Mouse (Mus musculus) embryonic facial prominence, embryonic 12.5 days (tissue): ENCODE results near the gene Fam50b. TPM values are rescaled to one million over a fixed set of nuclear protein-coding genes. Genes with fewer than 3 reads are reported as not detected.

Source experiments
- ATAC-seq: fragments of 200-750 bp; cut with Nextera tagmentation; 2 replicates; pipeline ENCODE4 v1.8.0; 2017; ENCODE audit not compliant: insufficient number of reproducible peaks, insufficient read depth, low FRiP score, low TSS enrichment
- H3K27ac ChIP-seq: fragments of 300-500 bp; sonication (generic); 2 replicates; pipeline ENCODE4 v1.5.1; 2016; ENCODE audit warnings: mild to moderate bottlenecking
- H3K27me3 ChIP-seq: fragments of 300-500 bp; sonication (generic); 2 replicates; pipeline ENCODE4 v1.6.1; 2016; ENCODE audit warnings: mild to moderate bottlenecking, moderate library complexity
- H3K36me3 ChIP-seq: fragments of 300-500 bp; sonication (generic); 2 replicates; pipeline ENCODE4 v1.6.1; 2016; ENCODE audit warnings: mild to moderate bottlenecking
- H3K4me1 ChIP-seq: fragments of 300-500 bp; sonication (generic); 2 replicates; pipeline ENCODE4 v1.6.1; 2016
- H3K4me2 ChIP-seq: fragments of 300-500 bp; sonication (generic); replicated peaks from 2 replicates; pipeline ENCODE4 v1.6.1; 2016; ENCODE audit warnings: mild to moderate bottlenecking, moderate library complexity
- H3K4me3 ChIP-seq: fragments of 300-500 bp; sonication (generic); 2 replicates; pipeline ENCODE4 v1.5.1; 2016; ENCODE audit warnings: mild to moderate bottlenecking
- H3K9ac ChIP-seq: fragments of 300-500 bp; sonication (generic); 2 replicates; pipeline ENCODE4 v1.6.1; 2016; ENCODE audit warnings: mild to moderate bottlenecking, moderate library complexity
- H3K9me3 ChIP-seq: fragments of 300-500 bp; sonication (generic); 2 replicates; pipeline ENCODE4 v1.6.1; 2016; ENCODE audit warnings: mild to moderate bottlenecking, moderate library complexity
- WGBS: fragments of 180-500 bp; shearing (Covaris S2); methylation state at CpG from one replicate; pipeline ENCODE4 v1.1.7; 2016; 5-methylcytosine and 5-hydroxymethylcytosine counted together
- polyA plus RNA-seq: library from polyadenylated mRNA; unstranded; fragments of >200 nt; fragmentation: Nextera tagmentation; extraction: Ambion mirVana; gene quantifications from 2 replicates; pipeline ENCODE4 v1.2.1, GENCODE M21; 2016

Fam50b gene
- polyA plus RNA-seq, 1 experiment from 2014 or later: not detected

DNA sequence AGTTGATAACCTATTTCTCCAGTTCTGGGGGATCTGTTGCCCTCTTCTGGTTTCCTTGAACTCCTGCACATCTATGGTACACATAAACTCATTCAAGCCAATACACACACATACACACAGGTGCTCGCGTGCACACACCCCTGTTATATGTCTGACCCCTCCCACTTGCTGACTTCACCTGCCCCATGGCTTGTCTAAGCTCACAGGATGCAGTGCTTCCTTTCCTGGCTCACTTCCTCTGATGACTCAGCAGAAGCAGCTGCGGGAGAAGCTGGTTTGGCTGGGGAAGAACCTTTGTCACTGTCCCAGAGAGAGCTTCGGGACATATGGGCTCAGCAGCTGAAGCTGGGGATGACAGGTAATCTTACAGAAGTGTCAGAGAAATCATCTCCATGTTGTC is 23.2 kb upstream of the Fam50b start:
- Histone ChIP-seq H3K4me3 (no peak overlapping the region), H3K27me3 (no peaks in the 10 kb centered on the region), H3K27ac (no peak overlapping the region), H3K9ac (no peak overlapping the region), H3K4me1 (no peaks in the 10 kb centered on the region), H3K9me3 (no peaks in the 10 kb centered on the region), H3K4me2 (no peak overlapping the region), H3K36me3 (no peaks in the 10 kb centered on the region)
- 87% methylated on average over 4 of the region's 4 CpGs for WGBS
- ATAC-seq: no peak

DNA sequence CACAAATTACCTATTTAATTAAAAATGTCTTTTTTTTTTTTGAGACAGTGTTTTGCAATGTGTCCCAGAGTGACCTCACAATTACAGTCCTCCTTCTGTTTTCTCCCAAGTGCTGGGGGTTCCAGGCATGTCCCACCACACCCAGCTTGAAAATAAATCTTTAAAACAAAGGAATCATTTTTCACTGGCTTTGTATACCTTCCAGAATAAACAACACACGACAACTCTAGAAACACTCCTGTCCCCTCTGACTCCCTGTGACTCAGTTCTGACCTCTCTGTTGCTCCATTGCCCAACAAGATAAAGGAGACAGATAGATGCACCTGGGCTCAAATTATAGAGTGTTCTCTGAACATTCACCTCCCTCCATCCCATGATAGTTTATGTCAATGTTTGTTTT is 21.8 kb upstream of the Fam50b start:
- Histone ChIP-seq H3K4me3 (no peak overlapping the region), H3K4me2 (no peak overlapping the region), H3K9me3 (no peaks in the 10 kb centered on the region), H3K27ac (no peak overlapping the region), H3K36me3 (no peaks in the 10 kb centered on the region), H3K27me3 (no peaks in the 10 kb centered on the region), H3K9ac (no peak overlapping the region), H3K4me1 (no peaks in the 10 kb centered on the region)
- no peak for ATAC-seq
- 32% methylated on average over 1 of the region's 1 CpGs for WGBS

DNA sequence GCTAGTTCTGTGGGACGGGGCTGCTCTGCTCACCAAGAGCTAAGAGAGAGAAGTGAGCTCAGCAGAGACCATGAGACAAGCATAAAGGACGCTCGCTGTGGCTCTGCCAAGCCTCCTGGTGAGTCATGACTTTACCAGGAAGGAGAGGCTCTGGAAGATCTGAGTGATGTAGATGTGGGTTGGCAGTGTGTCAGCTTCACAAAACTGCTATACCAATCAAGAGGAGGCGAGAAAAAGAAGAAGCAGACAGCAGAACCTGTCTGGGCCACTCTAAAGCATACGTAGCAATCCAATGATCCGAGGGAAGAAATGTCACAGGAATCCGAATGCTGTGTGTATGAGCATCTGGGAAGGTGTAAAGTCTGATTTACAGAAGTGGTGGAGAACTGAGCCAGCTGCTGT is 19.2 kb upstream of the Fam50b start:
- Histone ChIP-seq H3K4me3 (no peak overlapping the region), H3K9me3 (no peaks in the 10 kb centered on the region), H3K27me3 (no peaks in the 10 kb centered on the region), H3K9ac (no peak overlapping the region), H3K27ac (no peak overlapping the region), H3K4me1 (no peaks in the 10 kb centered on the region), H3K4me2 (no peak overlapping the region), H3K36me3 (no peaks in the 10 kb centered on the region)
- ATAC-seq: no peak
- WGBS: 77% methylated on average over 7 of the region's 7 CpGs

DNA sequence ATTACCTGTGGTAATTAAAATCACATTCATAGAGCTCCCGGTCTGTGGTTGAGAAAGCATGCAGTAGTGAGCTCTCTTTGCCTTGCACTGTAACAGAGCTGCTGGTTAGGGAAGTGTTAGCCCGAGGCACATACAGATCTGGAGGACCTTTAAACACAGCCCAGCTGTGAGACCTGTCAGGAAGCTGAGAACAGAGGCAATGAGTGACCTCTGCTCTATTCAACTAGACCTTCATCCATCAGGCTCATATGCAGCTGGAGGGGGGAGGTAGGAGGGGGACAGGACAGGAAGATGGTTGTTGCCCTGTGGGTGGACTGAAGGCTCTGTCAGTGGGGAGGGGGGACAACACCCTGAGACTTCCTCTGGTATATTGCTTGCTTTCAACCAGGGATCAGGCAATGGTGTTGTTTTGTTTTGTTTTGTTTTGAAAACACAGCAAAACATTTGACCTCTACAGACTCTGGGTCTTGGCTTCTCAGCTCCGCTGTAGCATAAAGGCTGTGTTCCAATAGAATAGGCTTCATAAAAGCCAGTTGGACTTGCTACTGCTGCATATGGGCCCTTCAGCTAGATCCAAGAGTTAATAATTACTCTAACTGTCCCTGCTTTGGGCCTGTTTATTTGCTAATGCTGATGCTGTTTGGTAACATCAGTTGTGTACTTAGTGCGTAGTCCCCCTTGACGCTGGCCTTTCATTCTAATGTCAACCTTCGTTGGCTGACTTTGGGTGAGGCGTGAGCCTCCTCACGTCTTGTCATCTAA is 9.6 kb upstream of the Fam50b start:
- 55% methylated on average over 8 of the region's 8 CpGs for WGBS
- no peak overlapping the region for H3K4me2 ChIP-seq
- ATAC-seq: peak; percentile 82
- H3K4me1 ChIP-seq: peaks cover 27% of the 10 kb centered on the region
- no peaks in the 10 kb centered on the region for H3K27me3 ChIP-seq
- H3K9ac ChIP-seq: no peak overlapping the region
- no peaks in the 10 kb centered on the region for H3K36me3 ChIP-seq
- no peak overlapping the region for H3K4me3 ChIP-seq
- H3K27ac ChIP-seq: peak overlapping the region; percentile 32; the same call in 1 of the 2 replicates
- no peaks in the 10 kb centered on the region for H3K9me3 ChIP-seq

DNA sequence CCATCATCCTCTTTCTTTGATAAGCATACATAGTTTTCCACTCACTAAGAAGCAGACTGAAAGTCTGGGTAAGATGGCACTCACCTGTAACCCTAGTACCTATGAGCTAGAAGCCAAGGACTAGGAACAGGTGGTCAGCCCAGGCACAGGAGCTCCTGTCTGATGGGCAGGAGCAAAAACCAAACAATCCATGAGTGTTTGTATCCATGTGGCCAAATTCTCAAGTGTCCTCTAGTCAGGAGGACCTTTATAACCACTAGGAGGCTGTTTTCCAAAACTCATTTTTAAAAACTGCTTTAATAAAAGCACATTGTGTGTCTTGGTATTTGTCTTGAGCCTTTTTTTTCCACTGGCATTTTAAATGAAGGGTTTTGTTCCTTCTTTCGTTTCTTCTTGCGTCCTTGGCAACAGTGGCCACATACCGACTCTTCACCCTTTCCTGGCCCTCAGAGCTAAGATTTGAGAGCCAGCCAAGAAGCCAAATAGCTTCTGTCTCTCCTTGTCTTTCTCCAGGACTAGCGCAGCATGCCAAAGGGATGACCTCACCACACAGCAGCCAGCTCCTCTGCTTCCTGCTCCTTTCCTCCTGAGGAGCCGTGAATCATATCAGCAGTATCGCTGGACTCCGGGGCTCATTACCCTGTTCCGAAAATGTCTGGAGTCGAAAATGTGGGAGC is 8.7 kb upstream of the Fam50b start:
- peak; percentile 39; the same call in 1 of the 2 replicates for ATAC-seq
- peaks cover 27% of the 10 kb centered on the region for H3K4me1 ChIP-seq
- H3K4me2 ChIP-seq: peak overlapping the region; percentile 43
- H3K27ac ChIP-seq: peak overlapping the region; percentile 70
- no peak overlapping the region for H3K9ac ChIP-seq
- WGBS: 14% methylated on average over 9 of the region's 9 CpGs
- no peaks in the 10 kb centered on the region for H3K9me3 ChIP-seq
- H3K36me3 ChIP-seq: no peaks in the 10 kb centered on the region
- no peaks in the 10 kb centered on the region for H3K27me3 ChIP-seq
- 0 out of 2 replicates have a peak overlapping the region, but pooled peaks have one; percentile 12 for H3K4me3 ChIP-seq

DNA sequence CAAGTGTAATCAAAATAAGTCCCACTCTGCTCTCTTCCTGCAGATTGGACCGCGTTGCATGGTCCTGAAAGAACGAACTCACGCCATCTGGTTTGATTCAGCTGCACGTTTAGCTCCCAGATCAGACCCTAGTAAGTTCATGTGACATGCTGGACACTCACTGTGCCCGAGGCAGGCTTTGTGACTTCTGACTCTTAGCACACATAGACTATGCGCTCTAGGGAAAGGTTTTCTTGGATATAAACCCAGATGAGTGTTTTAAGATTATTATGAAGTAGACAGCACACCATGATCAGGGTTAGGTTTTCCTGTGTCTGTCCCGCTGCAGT is 8.2 kb upstream of the Fam50b start:
- 16% methylated on average over 8 of the region's 8 CpGs for WGBS
- Histone ChIP-seq H3K4me1 (peaks cover 27% of the 10 kb centered on the region), H3K9ac (no peak overlapping the region), H3K36me3 (no peaks in the 10 kb centered on the region), H3K4me3 (0 out of 2 replicates have a peak overlapping the region, but pooled peaks have one; percentile 12), H3K27ac (peak overlapping the region; percentile 70), H3K4me2 (peak overlapping the region; percentile 43), H3K27me3 (no peaks in the 10 kb centered on the region), H3K9me3 (no peaks in the 10 kb centered on the region)
- no peak for ATAC-seq

DNA sequence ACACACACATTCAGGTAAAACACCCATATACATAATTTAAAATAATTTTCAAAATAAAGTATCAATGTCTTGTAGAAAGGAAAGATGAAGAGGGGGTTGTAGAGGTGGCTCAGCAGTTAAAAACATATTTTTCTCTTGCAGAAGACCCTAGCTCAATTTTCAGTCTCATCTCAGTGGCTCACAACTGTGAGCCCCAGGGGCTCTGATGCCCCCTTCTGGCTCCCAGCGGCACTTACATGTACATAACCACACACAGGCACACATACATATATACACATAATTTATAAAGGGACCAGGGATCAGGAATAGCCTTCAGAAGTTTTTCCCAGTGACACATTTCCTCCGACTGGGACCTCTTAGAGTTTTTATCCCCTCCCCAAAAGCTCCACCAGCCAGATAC is 7.6 kb upstream of the Fam50b start:
- Histone ChIP-seq H3K27ac (no peak overlapping the region), H3K4me2 (no peak overlapping the region), H3K9ac (no peak overlapping the region), H3K4me3 (no peak overlapping the region), H3K36me3 (no peaks in the 10 kb centered on the region), H3K4me1 (peaks cover 27% of the 10 kb centered on the region), H3K27me3 (no peaks in the 10 kb centered on the region), H3K9me3 (no peaks in the 10 kb centered on the region)
- no peak for ATAC-seq
- 89% methylated on average over 2 of the region's 2 CpGs for WGBS

DNA sequence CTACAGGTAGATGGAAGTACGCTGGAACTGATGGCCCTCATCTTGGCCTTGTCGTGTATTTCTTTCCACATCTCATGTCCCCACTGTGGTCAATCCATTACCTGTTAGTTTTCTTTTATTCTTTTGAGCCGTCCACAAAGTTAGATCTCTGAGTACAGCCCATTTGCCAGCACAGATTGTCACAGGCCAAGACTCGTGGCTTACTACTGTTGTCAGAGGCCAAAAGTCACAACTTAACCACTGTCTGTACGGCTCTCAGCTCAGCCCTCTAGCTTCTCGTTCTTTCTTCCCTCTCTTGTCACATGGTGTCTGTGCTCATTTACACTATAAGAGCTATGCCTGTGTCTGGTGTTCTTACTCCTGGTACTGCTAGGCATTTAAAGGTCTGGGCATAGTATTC is 3.1 kb upstream of the Fam50b start:
- no peak overlapping the region for H3K4me2 ChIP-seq
- WGBS: 88% methylated on average over 6 of the region's 6 CpGs
- H3K27me3 ChIP-seq: no peaks in the 10 kb centered on the region
- H3K27ac ChIP-seq: no peak overlapping the region
- H3K4me3 ChIP-seq: no peak overlapping the region
- H3K9ac ChIP-seq: no peak overlapping the region
- no peaks in the 10 kb centered on the region for H3K9me3 ChIP-seq
- no peak for ATAC-seq
- H3K4me1 ChIP-seq: 0 out of 2 replicates have a peak, but pooled peaks cover 3% of the 10 kb centered on the region
- no peaks in the 10 kb centered on the region for H3K36me3 ChIP-seq

DNA sequence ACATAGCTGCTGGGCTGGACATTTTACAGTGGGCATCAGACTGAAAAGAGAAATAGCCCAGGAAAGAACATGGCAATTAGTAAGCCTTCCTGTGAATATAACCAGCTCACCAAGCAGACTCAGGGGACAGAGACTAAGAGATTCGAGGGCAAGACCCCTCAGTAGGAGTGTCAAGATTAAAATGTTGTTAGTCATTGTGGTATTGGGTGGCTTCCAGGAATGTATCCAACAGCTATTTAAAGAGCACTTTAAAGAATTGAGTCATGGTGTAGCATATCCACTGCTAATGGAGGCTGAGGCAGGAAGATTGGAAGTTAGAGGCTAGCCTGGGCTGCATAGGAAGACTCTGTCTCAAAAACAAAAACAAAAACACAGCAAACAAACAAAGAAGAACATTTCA is 870 bp upstream of the Fam50b start:
- Histone ChIP-seq H3K4me3 (no peak overlapping the region), H3K9ac (no peak overlapping the region), H3K27me3 (no peaks in the 10 kb centered on the region), H3K4me2 (no peak overlapping the region), H3K9me3 (no peaks in the 10 kb centered on the region), H3K4me1 (no peaks in the 10 kb centered on the region), H3K27ac (no peak overlapping the region), H3K36me3 (no peaks in the 10 kb centered on the region)
- WGBS: 76% methylated on average over 1 of the region's 1 CpGs
- ATAC-seq: no peak

DNA sequence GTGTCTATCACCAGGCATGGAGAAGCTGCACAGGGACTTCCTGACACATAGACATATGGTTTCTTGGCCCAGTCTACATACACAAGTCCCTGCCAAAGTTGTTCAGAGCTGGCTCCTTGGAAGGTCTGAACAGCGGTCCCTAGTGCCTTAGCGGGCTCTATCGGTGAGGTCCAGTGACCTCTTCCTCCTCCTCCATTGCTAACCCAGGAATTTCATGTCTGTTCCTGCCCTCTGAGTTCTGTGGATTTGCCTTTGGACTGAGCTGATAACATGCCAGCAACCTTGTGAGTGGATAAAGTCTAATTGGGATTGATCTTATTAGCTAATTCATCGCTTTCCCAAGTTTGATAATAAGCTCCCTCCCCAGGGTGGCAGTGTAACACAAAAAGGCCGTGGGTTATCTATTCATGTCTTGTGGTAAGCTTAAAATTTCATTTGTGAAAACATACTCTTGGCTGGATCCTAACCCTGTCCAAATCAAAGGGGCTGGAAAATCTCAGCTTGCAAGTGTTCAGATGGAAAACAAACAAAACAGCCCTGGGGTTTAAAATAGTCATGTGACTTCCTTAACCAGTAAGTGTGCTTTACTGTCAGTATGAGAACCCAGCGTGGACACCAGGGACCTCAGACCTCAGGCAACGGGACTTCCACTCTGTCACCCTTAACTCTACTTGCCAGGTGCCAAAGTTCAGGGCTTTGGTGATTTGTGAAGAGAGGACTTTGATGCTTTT is 3.5 kb downstream of the Fam50b start:
- WGBS: 77% methylated on average over 7 of the region's 7 CpGs
- Histone ChIP-seq H3K27me3 (no peaks in the 10 kb centered on the region), H3K4me2 (no peak overlapping the region), H3K9ac (no peak overlapping the region), H3K27ac (no peak overlapping the region), H3K36me3 (no peaks in the 10 kb centered on the region), H3K4me1 (no peaks in the 10 kb centered on the region), H3K4me3 (no peak overlapping the region), H3K9me3 (no peaks in the 10 kb centered on the region)
- ATAC-seq: no peak

DNA sequence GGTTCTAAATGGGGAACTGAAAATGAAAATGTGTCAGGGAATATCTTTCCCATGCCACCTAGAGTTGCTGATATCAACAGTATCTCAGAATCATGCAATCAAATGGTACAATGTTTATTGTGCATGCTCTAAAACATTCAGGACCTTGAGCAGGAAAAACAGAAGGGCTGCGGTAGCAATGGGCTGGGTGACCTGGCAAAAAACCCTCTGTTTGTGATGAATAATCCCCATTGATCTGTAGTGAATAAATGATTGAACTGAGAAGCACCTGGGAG is 4.0 kb downstream of the Fam50b start:
- Histone ChIP-seq H3K36me3 (no peaks in the 10 kb centered on the region), H3K4me3 (no peak overlapping the region), H3K4me1 (no peaks in the 10 kb centered on the region), H3K9ac (no peak overlapping the region), H3K9me3 (no peaks in the 10 kb centered on the region), H3K27me3 (no peaks in the 10 kb centered on the region), H3K27ac (no peak overlapping the region), H3K4me2 (no peak overlapping the region)
- 85% methylated on average over 1 of the region's 1 CpGs for WGBS
- no peak for ATAC-seq

DNA sequence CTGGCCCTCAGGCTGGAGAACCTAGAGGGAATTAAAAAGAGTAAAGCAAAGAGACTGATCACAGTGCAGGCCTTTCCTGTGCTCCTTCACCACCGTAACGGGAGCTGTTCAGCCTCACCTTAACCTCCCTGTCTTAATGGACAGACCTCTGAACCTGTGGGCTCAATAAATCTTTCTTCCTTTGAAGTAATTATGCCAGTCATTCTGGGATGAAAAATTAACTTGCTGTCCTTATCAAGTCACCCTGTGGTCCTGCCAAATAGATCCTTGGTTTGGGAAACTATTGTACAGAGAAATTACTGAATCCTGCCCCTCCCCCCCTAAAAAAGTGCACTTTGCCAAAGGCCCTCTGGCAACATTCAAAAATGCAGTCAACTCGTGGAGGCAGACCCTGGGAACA is 4.4 kb downstream of the Fam50b start:
- WGBS: 72% methylated on average over 3 of the region's 3 CpGs
- ATAC-seq: no peak
- Histone ChIP-seq H3K27ac (no peak overlapping the region), H3K9ac (no peak overlapping the region), H3K4me1 (no peaks in the 10 kb centered on the region), H3K36me3 (no peaks in the 10 kb centered on the region), H3K9me3 (no peaks in the 10 kb centered on the region), H3K4me2 (no peak overlapping the region), H3K27me3 (no peaks in the 10 kb centered on the region), H3K4me3 (no peak overlapping the region)
